Mouse (Mus musculus) frontal cortex, adult 2 months (tissue): ENCODE measurements around the gene A530016L24Rik. TPM values are rescaled to one million over a fixed set of nuclear protein-coding genes. Genes with fewer than 3 reads are reported as not detected.

Experiments used
- DNase-seq, 2 experiments: peaks; one replicate each; pipeline ENCODE4 v3.0.0; 2022; ENCODE audit warnings: low spot score in 1 of 2; ENCODE audit errors: extremely low spot score in 1 of 2
- polyA plus RNA-seq: library from polyadenylated mRNA; depleted of rRNA; stranded (reverse); fragments of >200 nt; gene quantifications from 2 replicates; pipeline ENCODE4 v1.2.3, GENCODE M21; 2012; rRNA removed

The A530016L24Rik gene
- polyA plus RNA-seq, 1 experiment, result 0.04 TPM

- no peak for DNase-seq
These were observed 56.9 kb downstream of the A530016L24Rik start for GRCm38 (mm10) chr12:112546110-112546509.

DNA sequence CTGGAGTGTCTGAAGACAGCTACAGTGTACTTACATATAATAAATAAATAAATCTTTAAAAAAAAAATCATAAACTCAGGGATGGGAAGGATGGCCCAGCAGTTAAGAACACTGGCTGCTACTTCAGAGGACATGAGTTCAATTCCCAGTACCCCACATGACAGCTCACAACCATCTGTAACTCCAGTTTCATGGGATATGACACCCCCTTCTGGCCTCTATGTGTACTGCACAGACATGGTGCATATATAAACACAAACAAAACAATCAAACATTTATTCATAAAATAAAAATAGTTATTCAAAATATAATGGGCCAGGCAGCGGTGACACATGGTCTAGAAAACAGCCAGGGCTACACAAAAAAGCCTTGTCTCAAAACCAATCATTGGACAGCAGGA lies 60.0 kb downstream of the A530016L24Rik start:
- DNase-seq, result no peak

Other genes with a start within 250 kb of the A530016L24Rik start
- 116 and 119 TPM in 2 replicates for gene Tmem179, start 27.3 kb downstream of the A530016L24Rik start, polyA plus RNA-seq
- gene Inf2, start 99.3 kb downstream of the A530016L24Rik start, polyA plus RNA-seq, result 87.3 and 106 TPM in 2 replicates
- 32.6 and 33.0 TPM in 2 replicates for gene Adssl1, start 130.6 kb downstream of the A530016L24Rik start, polyA plus RNA-seq
- gene Siva1, start 155.2 kb downstream of the A530016L24Rik start, polyA plus RNA-seq, result 24.4 and 30.2 TPM in 2 replicates
- gene Akt1, start 185.4 kb downstream of the A530016L24Rik start, polyA plus RNA-seq, result 174 and 175 TPM in 2 replicates
- 0.90 and 1.4 TPM in 2 replicates for gene Zbtb42, start 189.4 kb downstream of the A530016L24Rik start, polyA plus RNA-seq
- 107 and 119 TPM in 2 replicates for gene Cep170b, start 231.0 kb downstream of the A530016L24Rik start, polyA plus RNA-seq